8 mouse cellular contexts compared by ENCODE assay signal in genomic region chr2:30471795-30472720, GRCm38 (mm10). TPM values are rescaled to one million over a fixed set of nuclear protein-coding genes. Genes with fewer than 3 reads are reported as not detected.
DNase-seq lines count a peak whose midpoint lies in the region; ATAC-seq lines count a peak whose summit lies in the region.

No protein-coding gene starts in this region.

- H3K9ac ChIP-seq in embryonic facial prominence, embryonic 11.5 days (replicated peaks; ENCODE audit: low read length) = peak overlapping the region; percentile 100
- H3K9ac ChIP-seq in stomach, embryonic 14.5 days (replicated peaks; ENCODE audit: low read depth, low read length) = peak overlapping the region; percentile 99

- no peak for ATAC-seq in erythroblast, adult 5-6 weeks (replicated peaks; ENCODE audit: low FRiP score, poor library complexity, severe bottlenecking)
- ATAC-seq in embryonic facial prominence, embryonic 11.5 days (replicated peaks; ENCODE audit: insufficient number of reproducible peaks, low FRiP score, low TSS enrichment, low read depth) = peak; percentile 32
- ATAC-seq in stomach, embryonic 14.5 days (ENCODE audit: insufficient number of reproducible peaks, insufficient read depth, low FRiP score, low read depth) = peak; percentile 64

- peak overlapping the region; percentile 84 for H3K4me2 ChIP-seq in embryonic facial prominence, embryonic 11.5 days (ENCODE audit: low read depth, low read length)
- H3K4me2 ChIP-seq in stomach, embryonic 14.5 days (replicated peaks; ENCODE audit: low read depth, low read length) = peak overlapping the region; percentile 98

- H3K9me3 ChIP-seq in erythroblast, embryonic 14.5 days (ENCODE audit: control insufficient read depth, low read length) = no peaks in the 10 kb centered on the region; the same call in 1 of the 2 replicates
- no peaks in the 10 kb centered on the region for H3K9me3 ChIP-seq in embryonic facial prominence, embryonic 11.5 days (replicated peaks; ENCODE audit: control insufficient read depth, low read length)
- no peaks in the 10 kb centered on the region for H3K9me3 ChIP-seq in stomach, embryonic 14.5 days (ENCODE audit: control insufficient read depth, low read depth, low read length)

- peaks cover 94% of the 10 kb centered on the region for H3K27me3 ChIP-seq in erythroblast, embryonic 14.5 days (ENCODE audit: control insufficient read depth)
- H3K27me3 ChIP-seq in embryonic facial prominence, embryonic 11.5 days (ENCODE audit: control insufficient read depth, insufficient read depth, low read length) = no peaks in the 10 kb centered on the region
- no peaks in the 10 kb centered on the region for H3K27me3 ChIP-seq in stomach, embryonic 14.5 days (ENCODE audit: control insufficient read depth, insufficient read depth, low read length)

- DNase-seq in embryonic facial prominence, embryonic 11.5 days (ENCODE audit: low spot score) = peak; percentile 94
- DNase-seq in heart, adult 9 months (ENCODE audit: low spot score in 2 of 2) = peak; percentile 92
- DNase-seq in kidney, adult 9 months = peak; percentile 96
- DNase-seq in liver = peak; percentile 78
- DNase-seq in monocyte, adult 2 months (ENCODE audit: low read depth in 1 of 2, low spot score in 2 of 2) = peak; percentile 54 to 55

- no peaks in the 10 kb centered on the region for H3K36me3 ChIP-seq in erythroblast, embryonic 14.5 days (ENCODE audit: control insufficient read depth)
- no peaks in the 10 kb centered on the region for H3K36me3 ChIP-seq in embryonic facial prominence, embryonic 11.5 days (replicated peaks; ENCODE audit: control insufficient read depth, insufficient read depth, low read depth, low read length)
- no peaks in the 10 kb centered on the region for H3K36me3 ChIP-seq in stomach, embryonic 14.5 days (ENCODE audit: control insufficient read depth, insufficient read depth, low read length)

- H3K4me1 ChIP-seq in erythroblast, embryonic 14.5 days (ENCODE audit: control insufficient read depth) = peaks cover 12% of the 10 kb centered on the region
- peaks cover 5% of the 10 kb centered on the region; the same call in 1 of the 2 replicates for H3K4me1 ChIP-seq in embryonic facial prominence, embryonic 11.5 days (ENCODE audit: control insufficient read depth, insufficient read depth, low read length)
- peaks cover 20% of the 10 kb centered on the region for H3K4me1 ChIP-seq in stomach, embryonic 14.5 days (ENCODE audit: control insufficient read depth, insufficient read depth, low read length)

- peak overlapping the region; percentile 94 for H3K27ac ChIP-seq in embryonic facial prominence, embryonic 11.5 days (replicated peaks; ENCODE audit: low read depth, low read length)
- H3K27ac ChIP-seq in stomach, embryonic 14.5 days (ENCODE audit: low read length) = peak overlapping the region; percentile 97

- under 1% methylated on average over 44 of the region's 51 CpGs for WGBS in embryonic facial prominence, embryonic 11.5 days
- under 1% methylated on average over 45 of the region's 51 CpGs for WGBS in stomach, embryonic 14.5 days

- H3K4me3 ChIP-seq in erythroblast, embryonic 14.5 days (replicated peaks) = peak overlapping the region; percentile 42
- H3K4me3 ChIP-seq in embryonic facial prominence, embryonic 11.5 days (ENCODE audit: low read depth, low read length) = peak overlapping the region; percentile 99
- peak overlapping the region; percentile 98 for H3K4me3 ChIP-seq in stomach, embryonic 14.5 days (ENCODE audit: low read depth, low read length)

RNA-seq across cellular contexts. Expression of gene Ier5l, which starts 2.0 kb away (rescaled TPM):
- polyA plus RNA-seq in erythroblast, embryonic 14.5 days (2012) = 0.02 TPM in 2 replicates
- total RNA-seq in erythroblast, adult 5-6 weeks (2015; ENCODE audit: low replicate concordance) = not detected in 2 replicates
- total RNA-seq in erythroblast, adult 5-6 weeks (2017; ENCODE audit: low replicate concordance) = not detected in 2 replicates
- polyA plus RNA-seq in embryonic facial prominence, embryonic 11.5 days (2014; fragmentation: Nextera tagmentation; extraction: Ambion mirVana) = 6.6 and 12.6 TPM in 2 replicates
- polyA plus RNA-seq in stomach, embryonic 14.5 days (2014; fragmentation: Nextera tagmentation; extraction: Ambion mirVana) = 2.8 and 3.1 TPM in 2 replicates

RNA-seq across cellular contexts. Expression of gene Ptpa, which starts 56.2 kb away (rescaled TPM):
- polyA plus RNA-seq in erythroblast, embryonic 14.5 days (2012) = 150 and 192 TPM in 2 replicates
- total RNA-seq in erythroblast, adult 5-6 weeks (2015; ENCODE audit: low replicate concordance) = 121 and 149 TPM in 2 replicates
- 118 and 183 TPM in 2 replicates for total RNA-seq in erythroblast, adult 5-6 weeks (2017; ENCODE audit: low replicate concordance)
- 53.7 and 62.4 TPM in 2 replicates for polyA plus RNA-seq in embryonic facial prominence, embryonic 11.5 days (2014; fragmentation: Nextera tagmentation; extraction: Ambion mirVana)
- 82.6 and 85.4 TPM in 2 replicates for polyA plus RNA-seq in stomach, embryonic 14.5 days (2014; fragmentation: Nextera tagmentation; extraction: Ambion mirVana)

RNA-seq across cellular contexts. Expression of gene Crat, which starts 56.4 kb away (rescaled TPM):
- polyA plus RNA-seq in erythroblast, embryonic 14.5 days (2012) = 15.6 and 20.5 TPM in 2 replicates
- total RNA-seq in erythroblast, adult 5-6 weeks (2015; ENCODE audit: low replicate concordance) = 42.0 and 69.4 TPM in 2 replicates
- 51.8 and 55.1 TPM in 2 replicates for total RNA-seq in erythroblast, adult 5-6 weeks (2017; ENCODE audit: low replicate concordance)
- polyA plus RNA-seq in embryonic facial prominence, embryonic 11.5 days (2014; fragmentation: Nextera tagmentation; extraction: Ambion mirVana) = 24.0 and 29.6 TPM in 2 replicates
- polyA plus RNA-seq in stomach, embryonic 14.5 days (2014; fragmentation: Nextera tagmentation; extraction: Ambion mirVana) = 27.3 and 30.0 TPM in 2 replicates

Comparison
In these comparisons a context has a peak if more than half of its experiments do, and no peak if none do; other contexts are left out.
1. H3K4me3 ChIP-seq: peak in every context shown above with its lines; median percentile 99 in embryonic facial prominence, embryonic 11.5 days; 98 in stomach, embryonic 14.5 days; 42 in erythroblast, embryonic 14.5 days.